Mouse (Mus musculus): ENCODE measurements at regions not wholly inside any gene's neighbourhood (a gene's known extent, or its start where the extent isn't known, plus 50 kb on each side); places are given as distances from the start of the nearest gene placed in this dataset.

- 69% methylated on average over 10 of the region's 10 CpGs for WGBS
- H3K4me2 ChIP-seq (ENCODE audit: low read depth, low read length), result no peak overlapping the region
- no peaks in the 10 kb centered on the region for H3K27me3 ChIP-seq (ENCODE audit: control insufficient read depth, insufficient read depth, low read length)
- no peaks in the 10 kb centered on the region for H3K4me1 ChIP-seq (ENCODE audit: control insufficient read depth, insufficient read depth)
- ATAC-seq (ENCODE audit: insufficient read depth, low read depth) (no peak), DNase-seq (ENCODE audit: low spot score) (no peak)
- TF ChIP-seq CTCF (IDR thresholded peaks at IDR 0.05; ENCODE audit: low read depth) (no peak), EP300 (IDR thresholded peaks at IDR 0.05; ENCODE audit: low read depth) (no peak)
- H3K9ac ChIP-seq (replicated peaks; ENCODE audit: low read depth, low read length), result no peak overlapping the region
- no peaks in the 10 kb centered on the region for H3K9me3 ChIP-seq (replicated peaks; ENCODE audit: control insufficient read depth, low read length)
- H3K36me3 ChIP-seq (replicated peaks; ENCODE audit: control insufficient read depth, insufficient read depth, low read length), result no peaks in the 10 kb centered on the region
- no peak overlapping the region for H3K27ac ChIP-seq (ENCODE audit: low read depth)
- no peak overlapping the region for H3K4me3 ChIP-seq (ENCODE audit: low read depth, low read length)
Measured at GRCm38 (mm10) chr14:88337304-88337703, 133.9 kb downstream of the Pcdh20 start.

GRCm38 (mm10) chr14:88330613-88331012 is 140.6 kb downstream of the Pcdh20 start:
- no peak overlapping the region for H3K9ac ChIP-seq (replicated peaks; ENCODE audit: low read depth, low read length)
- 76% methylated on average over 2 of the region's 2 CpGs for WGBS
- no peaks in the 10 kb centered on the region for H3K9me3 ChIP-seq (replicated peaks; ENCODE audit: control insufficient read depth, low read length)
- H3K36me3 ChIP-seq (replicated peaks; ENCODE audit: control insufficient read depth, insufficient read depth, low read length), result no peaks in the 10 kb centered on the region
- H3K4me2 ChIP-seq (ENCODE audit: low read depth, low read length), result no peak overlapping the region
- ATAC-seq (ENCODE audit: insufficient read depth, low read depth), result no peak
- no peak overlapping the region for H3K4me3 ChIP-seq (ENCODE audit: low read depth, low read length)
- no peak for DNase-seq (ENCODE audit: low spot score)
- TF ChIP-seq CTCF (IDR thresholded peaks at IDR 0.05; ENCODE audit: low read depth) (no peak), EP300 (IDR thresholded peaks at IDR 0.05; ENCODE audit: low read depth) (no peak)
- H3K4me1 ChIP-seq (ENCODE audit: control insufficient read depth, insufficient read depth), result no peaks in the 10 kb centered on the region
- H3K27me3 ChIP-seq (ENCODE audit: control insufficient read depth, insufficient read depth, low read length), result no peaks in the 10 kb centered on the region
- no peak overlapping the region for H3K27ac ChIP-seq (ENCODE audit: low read depth)

- ATAC-seq (ENCODE audit: insufficient read depth, low read depth), result no peak
- WGBS, result 66% methylated on average over 4 of the region's 4 CpGs
- H3K9me3 ChIP-seq (replicated peaks; ENCODE audit: control insufficient read depth, low read length), result no peaks in the 10 kb centered on the region
Measured at GRCm38 (mm10) chr14:88326411-88326810, 144.8 kb downstream of the Pcdh20 start.

GRCm38 (mm10) chr14:88278327-88278726 is 192.9 kb downstream of the Pcdh20 start:
- TF ChIP-seq EP300 (IDR thresholded peaks at IDR 0.05; ENCODE audit: low read depth) (no peak), CTCF (IDR thresholded peaks at IDR 0.05; ENCODE audit: low read depth) (peak; percentile 49)
- Histone ChIP-seq H3K4me1 (ENCODE audit: control insufficient read depth, insufficient read depth) (no peaks in the 10 kb centered on the region), H3K27ac (ENCODE audit: low read depth) (no peak overlapping the region), H3K36me3 (replicated peaks; ENCODE audit: control insufficient read depth, insufficient read depth, low read length) (no peaks in the 10 kb centered on the region), H3K27me3 (ENCODE audit: control insufficient read depth, insufficient read depth, low read length) (no peaks in the 10 kb centered on the region), H3K4me2 (ENCODE audit: low read depth, low read length) (no peak overlapping the region), H3K9ac (replicated peaks; ENCODE audit: low read depth, low read length) (no peak overlapping the region), H3K9me3 (replicated peaks; ENCODE audit: control insufficient read depth, low read length) (no peaks in the 10 kb centered on the region), H3K4me3 (ENCODE audit: low read depth, low read length) (no peak overlapping the region)
- ATAC-seq (ENCODE audit: insufficient read depth, low read depth), result no peak
- 23% methylated on average over 5 of the region's 5 CpGs for WGBS
- no peak for DNase-seq (ENCODE audit: low spot score)

More at GRCm38 (mm10) chr14:88326411-88326810, 144.8 kb downstream of the Pcdh20 start:
- H3K4me2 ChIP-seq (ENCODE audit: low read depth, low read length), result no peak overlapping the region
- H3K27me3 ChIP-seq (ENCODE audit: control insufficient read depth, insufficient read depth, low read length), result no peaks in the 10 kb centered on the region
- H3K4me1 ChIP-seq (ENCODE audit: control insufficient read depth, insufficient read depth), result no peaks in the 10 kb centered on the region
- TF ChIP-seq CTCF (IDR thresholded peaks at IDR 0.05; ENCODE audit: low read depth) (no peak), EP300 (IDR thresholded peaks at IDR 0.05; ENCODE audit: low read depth) (no peak)
- H3K4me3 ChIP-seq (ENCODE audit: low read depth, low read length), result no peak overlapping the region
- DNase-seq (ENCODE audit: low spot score), result no peak
- no peak overlapping the region for H3K9ac ChIP-seq (replicated peaks; ENCODE audit: low read depth, low read length)
- no peaks in the 10 kb centered on the region for H3K36me3 ChIP-seq (replicated peaks; ENCODE audit: control insufficient read depth, insufficient read depth, low read length)
- H3K27ac ChIP-seq (ENCODE audit: low read depth), result no peak overlapping the region

- Histone ChIP-seq H3K36me3 (replicated peaks; ENCODE audit: control insufficient read depth, insufficient read depth, low read length) (no peaks in the 10 kb centered on the region), H3K9me3 (replicated peaks; ENCODE audit: control insufficient read depth, low read length) (no peaks in the 10 kb centered on the region), H3K27ac (ENCODE audit: low read depth) (no peak overlapping the region), H3K4me2 (ENCODE audit: low read depth, low read length) (no peak overlapping the region), H3K4me1 (ENCODE audit: control insufficient read depth, insufficient read depth) (no peaks in the 10 kb centered on the region), H3K27me3 (ENCODE audit: control insufficient read depth, insufficient read depth, low read length) (no peaks in the 10 kb centered on the region), H3K9ac (replicated peaks; ENCODE audit: low read depth, low read length) (no peak overlapping the region), H3K4me3 (ENCODE audit: low read depth, low read length) (no peak overlapping the region)
- ATAC-seq (ENCODE audit: insufficient read depth, low read depth) (no peak), DNase-seq (ENCODE audit: low spot score) (no peak)
- TF ChIP-seq CTCF (IDR thresholded peaks at IDR 0.05; ENCODE audit: low read depth) (no peak), EP300 (IDR thresholded peaks at IDR 0.05; ENCODE audit: low read depth) (no peak)
Measured at GRCm38 (mm10) chr14:88264771-88265170, 206.4 kb downstream of the Pcdh20 start.

GRCm38 (mm10) chr14:88259034-88259433 is 212.2 kb downstream of the Pcdh20 start:
- ATAC-seq (ENCODE audit: insufficient read depth, low read depth) (no peak), DNase-seq (ENCODE audit: low spot score) (no peak)
- Histone ChIP-seq H3K27ac (ENCODE audit: low read depth) (no peak overlapping the region), H3K4me2 (ENCODE audit: low read depth, low read length) (no peak overlapping the region), H3K27me3 (ENCODE audit: control insufficient read depth, insufficient read depth, low read length) (no peaks in the 10 kb centered on the region), H3K9ac (replicated peaks; ENCODE audit: low read depth, low read length) (no peak overlapping the region), H3K4me3 (ENCODE audit: low read depth, low read length) (no peak overlapping the region), H3K36me3 (replicated peaks; ENCODE audit: control insufficient read depth, insufficient read depth, low read length) (no peaks in the 10 kb centered on the region), H3K4me1 (ENCODE audit: control insufficient read depth, insufficient read depth) (no peaks in the 10 kb centered on the region), H3K9me3 (replicated peaks; ENCODE audit: control insufficient read depth, low read length) (no peaks in the 10 kb centered on the region)
- no peak for TF ChIP-seq CTCF (IDR thresholded peaks at IDR 0.05; ENCODE audit: low read depth)
- no peak for TF ChIP-seq EP300 (IDR thresholded peaks at IDR 0.05; ENCODE audit: low read depth)

Measured in heart, postnatal 0 days (tissue).